Mouse (Mus musculus) heart, embryonic 14.5 days (tissue): ENCODE data around the gene Arid5a. TPM values are rescaled to one million over a fixed set of nuclear protein-coding genes. Genes with fewer than 3 reads are reported as not detected.

ENCODE experiments used
- ATAC-seq: fragments of 200-750 bp; cut with Nextera tagmentation; 2 replicates; pipeline ENCODE4 v1.8.0; 2017; ENCODE audit warnings: low read depth, moderate TSS enrichment; ENCODE audit not compliant: insufficient number of reproducible peaks, insufficient read depth, low FRiP score
- H3K27ac ChIP-seq, 2 experiments: fragments of 200-500 bp in 1 of 2; fragments of 300-500 bp in 1 of 2; sonication (generic) in 1 of 2; replicated peaks in 1 of 2; 2 replicates each; pipeline ENCODE4 v1.5.1; 2012 to 2014; ENCODE audit warnings: low read depth in 2 of 2, low read length in 2 of 2, control low read depth in 1 of 2, mild to moderate bottlenecking in 1 of 2, mixed read lengths in 1 of 2; ENCODE audit not compliant: control insufficient read depth in 1 of 2, insufficient read depth in 1 of 2
- H3K27me3 ChIP-seq: fragments of 300-500 bp; sonication (generic); 2 replicates; pipeline ENCODE4 v1.6.1; 2014; ENCODE audit warnings: mild to moderate bottlenecking, low read length, control low read depth; ENCODE audit not compliant: control insufficient read depth, insufficient read depth
- H3K36me3 ChIP-seq: fragments of 300-500 bp; sonication (generic); 2 replicates; pipeline ENCODE4 v1.6.1; 2014; ENCODE audit warnings: mild to moderate bottlenecking, control low read depth, low read length, mixed read lengths; ENCODE audit not compliant: control insufficient read depth, insufficient read depth
- H3K4me1 ChIP-seq, 2 experiments: fragments of 200-500 bp in 1 of 2; fragments of 300-500 bp in 1 of 2; sonication (generic) in 1 of 2; 2 replicates each; pipeline ENCODE4 v1.6.1; 2012 to 2014; ENCODE audit warnings: low read length in 2 of 2, control low read depth in 1 of 2, mixed read lengths in 1 of 2; ENCODE audit not compliant: control insufficient read depth in 2 of 2, insufficient read depth in 2 of 2
- H3K4me2 ChIP-seq: fragments of 300-500 bp; sonication (generic); 2 replicates; pipeline ENCODE4 v1.6.1; 2014; ENCODE audit warnings: mild to moderate bottlenecking, low read length
- H3K4me3 ChIP-seq, 2 experiments: fragments of 200-500 bp in 1 of 2; fragments of 300-500 bp in 1 of 2; sonication (generic) in 1 of 2; 2 replicates each; pipeline ENCODE4 v1.5.1; 2012 to 2014; ENCODE audit warnings: low read length in 2 of 2, mild to moderate bottlenecking in 2 of 2, control low read depth in 1 of 2, low read depth in 1 of 2, moderate library complexity in 1 of 2; ENCODE audit not compliant: control insufficient read depth in 1 of 2, insufficient read depth in 1 of 2
- H3K9ac ChIP-seq: fragments of 300-500 bp; sonication (generic); 2 replicates; pipeline ENCODE4 v1.6.1; 2014; ENCODE audit warnings: mild to moderate bottlenecking, low read length
- H3K9me3 ChIP-seq: fragments of 300-500 bp; sonication (generic); 2 replicates; pipeline ENCODE4 v1.6.1; 2016; ENCODE audit warnings: low read length, control low read depth; ENCODE audit not compliant: control insufficient read depth
- WGBS: fragments of 180-500 bp; shearing (Covaris S2); extraction: QIAGEN DNeasy Blood & Tissue Kit; methylation state at CpG from one replicate; pipeline ENCODE4 v1.1.7; 2014; 5-methylcytosine and 5-hydroxymethylcytosine counted together
- polyA plus RNA-seq: library from polyadenylated mRNA; unstranded; fragments of >200 nt; fragmentation: Nextera tagmentation; extraction: Ambion mirVana; gene quantifications from 2 replicates; pipeline ENCODE4 v1.2.1, GENCODE M21; 2014

The Arid5a gene
- polyA plus RNA-seq, result 10.3 and 12.5 TPM in 2 replicates

- no peaks in the 10 kb centered on the region for H3K9me3 ChIP-seq
- WGBS, result under 1% methylated on average over 65 of the region's 65 CpGs
These were observed at the start of gene Arid5a for GRCm38 (mm10) chr1:36307495-36308280. Arid5a (plus strand) TSS chr1:36307733.

GRCm38 (mm10) chr1:36258631-36259030 lies 48.9 kb upstream of the Arid5a start:
- H3K4me3 ChIP-seq, result no peak overlapping the region
- 0 out of 2 replicates have a peak, but pooled peaks cover 3% of the 10 kb centered on the region for H3K27me3 ChIP-seq
- 66% methylated on average over 2 of the region's 2 CpGs for WGBS
- ATAC-seq, result no peak
- H3K9me3 ChIP-seq, result peaks cover 13% of the 10 kb centered on the region
- no peak overlapping the region for H3K27ac ChIP-seq
- no peak overlapping the region for H3K4me2 ChIP-seq
- no peaks in the 10 kb centered on the region for H3K36me3 ChIP-seq
- H3K4me1 ChIP-seq, result peaks cover 11 to 18% of the 10 kb centered on the region in 2 experiments; a peak in 3 of 4 replicates
- H3K9ac ChIP-seq, result no peak overlapping the region

More at GRCm38 (mm10) chr1:36307495-36308280, at the start of gene Arid5a:
- Histone ChIP-seq H3K36me3 (0 out of 2 replicates have a peak, but pooled peaks cover 2% of the 10 kb centered on the region), H3K4me3 (peak within 1 kb of the TSS; percentile 59 to 77), H3K27me3 (no peaks in the 10 kb centered on the region), H3K27ac (peak within 1 kb of the TSS; percentile 76), H3K4me2 (peak within 1 kb of the TSS; percentile 77), H3K9ac (peak within 1 kb of the TSS; percentile 78), H3K4me1 (peaks cover 31 to 43% of the 10 kb centered on the region in 2 experiments)
- peak; percentile 78 for ATAC-seq

- H3K4me1 ChIP-seq, result peaks cover 11 to 15% of the 10 kb centered on the region in 2 experiments; a peak in 3 of 4 replicates
- no peak overlapping the region for H3K27ac ChIP-seq
- H3K36me3 ChIP-seq, result no peaks in the 10 kb centered on the region
- no peak overlapping the region for H3K4me2 ChIP-seq
- H3K9me3 ChIP-seq, result peaks cover 13% of the 10 kb centered on the region
- 0 out of 2 replicates have a peak, but pooled peaks cover 3% of the 10 kb centered on the region for H3K27me3 ChIP-seq
- no peak overlapping the region for H3K9ac ChIP-seq
- ATAC-seq, result no peak
- no peak overlapping the region for H3K4me3 ChIP-seq
- WGBS, result 81% methylated on average over 2 of the region's 2 CpGs
These were observed 48.3 kb upstream of the Arid5a start for GRCm38 (mm10) chr1:36259281-36259680.

- WGBS, result 89% methylated on average over 1 of the region's 1 CpGs
- 0 out of 2 replicates have a peak, but pooled peaks cover 3% of the 10 kb centered on the region for H3K27me3 ChIP-seq
- no peak overlapping the region for H3K4me3 ChIP-seq
- ATAC-seq, result no peak
- H3K4me2 ChIP-seq, result no peak overlapping the region
- peaks cover 13% of the 10 kb centered on the region for H3K9me3 ChIP-seq
- peaks cover 3 to 4% of the 10 kb centered on the region in 2 experiments; a peak in 1 of 4 replicates for H3K4me1 ChIP-seq
- no peak overlapping the region for H3K9ac ChIP-seq
- no peaks in the 10 kb centered on the region for H3K36me3 ChIP-seq
- H3K27ac ChIP-seq, result no peak overlapping the region
These were observed 47.1 kb upstream of the Arid5a start for GRCm38 (mm10) chr1:36260418-36260817.

GRCm38 (mm10) chr1:36261708-36262504 lies 45.6 kb upstream of the Arid5a start:
- H3K4me3 ChIP-seq, result no peak overlapping the region
- no peaks in the 10 kb centered on the region for H3K36me3 ChIP-seq
- ATAC-seq, result no peak
- no peaks in the 10 kb centered on the region for H3K27me3 ChIP-seq
- H3K4me2 ChIP-seq, result no peak overlapping the region
- no peak overlapping the region for H3K9ac ChIP-seq
- H3K4me1 ChIP-seq, result no peaks in the 10 kb centered on the region
- 75% methylated on average over 19 of the region's 19 CpGs for WGBS
- H3K9me3 ChIP-seq, result peaks cover 6% of the 10 kb centered on the region
- no peak overlapping the region for H3K27ac ChIP-seq

GRCm38 (mm10) chr1:36263833-36264488 lies 43.6 kb upstream of the Arid5a start:
- peak overlapping the region; percentile 42; the same call in 1 of the 2 replicates for H3K4me2 ChIP-seq
- H3K9ac ChIP-seq, result peak overlapping the region; percentile 25; the same call in 1 of the 2 replicates
- H3K9me3 ChIP-seq, result peaks cover 4% of the 10 kb centered on the region; the same call in 1 of the 2 replicates
- H3K4me3 ChIP-seq, result no peak overlapping the region
- 0 out of 2 replicates have a peak, but pooled peaks cover under 1% of the 10 kb centered on the region for H3K27me3 ChIP-seq
- WGBS, result 46% methylated on average over 13 of the region's 13 CpGs
- no peak for ATAC-seq
- peak overlapping the region; percentile 85 to 88 for H3K27ac ChIP-seq
- peaks cover 0 to under 1% of the 10 kb centered on the region in 2 experiments; a peak in 2 of 4 replicates for H3K4me1 ChIP-seq
- H3K36me3 ChIP-seq, result no peaks in the 10 kb centered on the region

- ATAC-seq, result no peak
- Histone ChIP-seq H3K4me1 (peaks cover 17 to 18% of the 10 kb centered on the region in 2 experiments), H3K27me3 (0 out of 2 replicates have a peak, but pooled peaks cover 8% of the 10 kb centered on the region), H3K27ac (no peak overlapping the region), H3K4me3 (no peak overlapping the region), H3K9ac (no peak overlapping the region), H3K9me3 (no peaks in the 10 kb centered on the region), H3K4me2 (no peak overlapping the region), H3K36me3 (no peaks in the 10 kb centered on the region)
- WGBS, result 73% methylated on average over 6 of the region's 6 CpGs
These were observed 41.2 kb upstream of the Arid5a start for GRCm38 (mm10) chr1:36266293-36266692.
